Mouse (Mus musculus) heart, embryonic 11.5 days (tissue): Measurements from ENCODE around the gene Utp4. TPM values are rescaled to one million over a fixed set of nuclear protein-coding genes. Genes with fewer than 3 reads are reported as not detected.

Experiments used
- ATAC-seq: fragments of 200-750 bp; cut with Nextera tagmentation; replicated peaks from 2 replicates; pipeline ENCODE4 v1.8.0; 2017; ENCODE audit warnings: moderate library complexity; ENCODE audit not compliant: insufficient number of reproducible peaks, low FRiP score, low TSS enrichment
- H3K27ac ChIP-seq: fragments of 300-500 bp; sonication (generic); 2 replicates; pipeline ENCODE4 v1.5.1; 2014; ENCODE audit warnings: mild to moderate bottlenecking, low read depth, low read length
- H3K27me3 ChIP-seq: fragments of 300-500 bp; sonication (generic); 2 replicates; pipeline ENCODE4 v1.6.1; 2014; ENCODE audit warnings: mild to moderate bottlenecking, low read length, mixed read lengths; ENCODE audit not compliant: control insufficient read depth, insufficient read depth
- H3K36me3 ChIP-seq: fragments of 300-500 bp; sonication (generic); 2 replicates; pipeline ENCODE4 v1.6.1; 2014; ENCODE audit warnings: mild to moderate bottlenecking, low read length, moderate library complexity, mixed read lengths; ENCODE audit not compliant: control insufficient read depth, insufficient read depth
- H3K4me1 ChIP-seq: fragments of 300-500 bp; sonication (generic); 2 replicates; pipeline ENCODE4 v1.6.1; 2014; ENCODE audit warnings: low read length; ENCODE audit not compliant: control insufficient read depth, insufficient read depth
- H3K4me2 ChIP-seq: fragments of 300-500 bp; sonication (generic); 2 replicates; pipeline ENCODE4 v1.6.1; 2014; ENCODE audit warnings: mild to moderate bottlenecking, moderate library complexity
- H3K4me3 ChIP-seq: fragments of 300-500 bp; sonication (generic); 2 replicates; pipeline ENCODE4 v1.5.1; 2014; ENCODE audit warnings: low read depth, low read length
- H3K9ac ChIP-seq: fragments of 300-500 bp; sonication (generic); 2 replicates; pipeline ENCODE4 v1.6.1; 2014; ENCODE audit warnings: mild to moderate bottlenecking, low read depth, low read length, moderate library complexity
- H3K9me3 ChIP-seq: fragments of 300-500 bp; sonication (generic); replicated peaks from 2 replicates; pipeline ENCODE4 v1.6.1; 2016; ENCODE audit warnings: low read length; ENCODE audit not compliant: control insufficient read depth
- WGBS: fragments of 180-500 bp; shearing (Covaris S2); extraction: QIAGEN DNeasy Blood & Tissue Kit; methylation state at CpG from one replicate; pipeline ENCODE4 v1.1.7; 2014; ENCODE audit not compliant: insufficient replicate concordance; 5-methylcytosine and 5-hydroxymethylcytosine counted together
- polyA plus RNA-seq: library from polyadenylated mRNA; unstranded; fragments of >200 nt; fragmentation: Nextera tagmentation; extraction: Ambion mirVana; gene quantifications from 2 replicates; pipeline ENCODE4 v1.2.1, GENCODE M21; 2014

Utp4 gene
- polyA plus RNA-seq, 1 experiment from 2014 or later: 53.9 TPM

GRCm38 (mm10) chr8:106932376-106933065 is 39.1 kb downstream of the Utp4 start:
- Histone ChIP-seq H3K36me3 (no peaks in the 10 kb centered on the region), H3K4me3 (peak overlapping the region; percentile 18), H3K27me3 (no peaks in the 10 kb centered on the region), H3K4me1 (peaks cover 10% of the 10 kb centered on the region), H3K9me3 (no peaks in the 10 kb centered on the region), H3K27ac (no peak overlapping the region), H3K4me2 (peak overlapping the region; percentile 65), H3K9ac (peak overlapping the region; percentile 65)
- WGBS: 17% methylated on average over 22 of the region's 22 CpGs
- no peak for ATAC-seq

- no peaks in the 10 kb centered on the region for H3K36me3 ChIP-seq
- H3K9ac ChIP-seq: no peak overlapping the region
- no peak overlapping the region for H3K4me3 ChIP-seq
- no peak for ATAC-seq
- H3K4me1 ChIP-seq: peaks cover 14% of the 10 kb centered on the region
- no peak overlapping the region for H3K27ac ChIP-seq
- no peaks in the 10 kb centered on the region for H3K9me3 ChIP-seq
- 83% methylated on average over 4 of the region's 4 CpGs for WGBS
- no peak overlapping the region for H3K4me2 ChIP-seq
- no peaks in the 10 kb centered on the region for H3K27me3 ChIP-seq
Measured at GRCm38 (mm10) chr8:106933506-106934143, 40.2 kb downstream of the Utp4 start.

- Histone ChIP-seq H3K27ac (no peak overlapping the region), H3K36me3 (no peaks in the 10 kb centered on the region), H3K9ac (no peak overlapping the region), H3K27me3 (no peaks in the 10 kb centered on the region), H3K9me3 (no peaks in the 10 kb centered on the region), H3K4me3 (no peak overlapping the region), H3K4me2 (no peak overlapping the region), H3K4me1 (peaks cover 14% of the 10 kb centered on the region)
- ATAC-seq: no peak
- WGBS: 74% methylated on average over 16 of the region's 16 CpGs
Measured at GRCm38 (mm10) chr8:106934226-106934977, 41.0 kb downstream of the Utp4 start.

- no peaks in the 10 kb centered on the region for H3K27me3 ChIP-seq
- H3K36me3 ChIP-seq: no peaks in the 10 kb centered on the region
- H3K9ac ChIP-seq: peak within 1 kb of the TSS; percentile 89
- under 1% methylated on average over 40 of the region's 41 CpGs for WGBS
- H3K4me3 ChIP-seq: peak within 1 kb of the TSS; percentile 93
- no peaks in the 10 kb centered on the region for H3K9me3 ChIP-seq
- peak within 1 kb of the TSS; percentile 85 for H3K27ac ChIP-seq
- peak within 1 kb of the TSS; percentile 94 for H3K4me2 ChIP-seq
- ATAC-seq: peak; percentile 79
- H3K4me1 ChIP-seq: peaks cover 14% of the 10 kb centered on the region
Measured at GRCm38 (mm10) chr8:106935324-106935869, 42.0 kb downstream of the Utp4 start, which contains the start of gene Sntb2. TSS of gene Sntb2 (plus strand) at chr8:106935750.

- WGBS: under 1% methylated on average over 69 of the region's 76 CpGs
Measured at GRCm38 (mm10) chr8:106935899-106936477, 42.6 kb downstream of the Utp4 start.

DNA sequence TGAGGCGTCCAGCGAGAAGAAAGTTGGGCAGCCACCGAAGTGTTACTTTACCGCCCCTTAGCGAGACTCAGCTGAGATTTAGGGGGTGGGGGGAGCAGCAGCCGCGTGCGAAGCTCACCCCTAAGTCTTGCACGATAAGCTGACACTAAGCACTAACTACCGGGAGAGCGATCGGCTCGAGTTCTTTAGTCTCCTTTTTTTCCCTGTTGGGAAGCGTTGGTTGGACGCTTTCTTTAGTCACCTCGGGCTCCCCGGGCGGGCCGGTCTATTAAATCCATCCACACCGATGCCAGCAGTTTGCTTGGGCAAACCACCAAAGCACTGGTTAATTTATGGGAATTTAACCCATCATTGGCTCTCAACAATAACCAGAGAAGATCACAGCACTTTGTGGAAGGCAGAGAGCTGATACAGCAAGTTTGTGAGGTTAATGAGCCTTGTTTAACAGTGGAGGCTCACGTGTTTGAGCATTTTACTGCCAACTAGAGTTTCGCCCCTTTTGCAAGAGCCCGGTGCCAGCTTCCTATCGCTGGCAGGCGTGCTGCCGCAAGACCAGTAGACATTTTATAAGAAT is 43.1 kb downstream of the Utp4 start:
- H3K9ac ChIP-seq: peak overlapping the region; percentile 89
- peak overlapping the region; percentile 94 for H3K4me2 ChIP-seq
- peak overlapping the region; percentile 93 for H3K4me3 ChIP-seq
- ATAC-seq: no peak
- WGBS: 2% methylated on average over 26 of the region's 26 CpGs
- H3K27ac ChIP-seq: peak overlapping the region; percentile 85
- no peaks in the 10 kb centered on the region for H3K27me3 ChIP-seq
- H3K9me3 ChIP-seq: no peaks in the 10 kb centered on the region
- peaks cover 14% of the 10 kb centered on the region for H3K4me1 ChIP-seq
- H3K36me3 ChIP-seq: no peaks in the 10 kb centered on the region

More at GRCm38 (mm10) chr8:106935899-106936477, 42.6 kb downstream of the Utp4 start:
- peak; percentile 58 for ATAC-seq
- Histone ChIP-seq H3K9ac (peak overlapping the region; percentile 89), H3K4me3 (peak overlapping the region; percentile 93), H3K4me2 (peak overlapping the region; percentile 94), H3K36me3 (no peaks in the 10 kb centered on the region), H3K4me1 (peaks cover 14% of the 10 kb centered on the region), H3K27ac (peak overlapping the region; percentile 85), H3K27me3 (no peaks in the 10 kb centered on the region), H3K9me3 (no peaks in the 10 kb centered on the region)

- H3K27ac ChIP-seq: no peak overlapping the region
- no peaks in the 10 kb centered on the region for H3K36me3 ChIP-seq
- H3K9ac ChIP-seq: peak overlapping the region; percentile 89
- no peak for ATAC-seq
- no peaks in the 10 kb centered on the region for H3K9me3 ChIP-seq
- peak overlapping the region; percentile 93 for H3K4me3 ChIP-seq
- H3K4me1 ChIP-seq: peaks cover 14% of the 10 kb centered on the region
- WGBS: 46% methylated on average over 14 of the region's 14 CpGs
- peak overlapping the region; percentile 94 for H3K4me2 ChIP-seq
- no peaks in the 10 kb centered on the region for H3K27me3 ChIP-seq
Measured at GRCm38 (mm10) chr8:106937081-106937800, 43.8 kb downstream of the Utp4 start.
